Mouse (Mus musculus) spleen, postnatal 10 days (tissue): ENCODE measurements around the gene Tmem60.

Source experiments
- DNase-seq, 2 experiments: peaks; one replicate each; pipeline ENCODE4 v3.0.0; 2021 to 2022; ENCODE audit warnings: low spot score in 2 of 2

The Tmem60 gene

GRCm38 (mm10) chr5:20906191-20906590, 24.2 kb downstream of the Tmem60 start:
- DNase-seq: no peak

GRCm38 (mm10) chr5:20911741-20912140, 29.8 kb downstream of the Tmem60 start:
- DNase-seq: no peak

DNA sequence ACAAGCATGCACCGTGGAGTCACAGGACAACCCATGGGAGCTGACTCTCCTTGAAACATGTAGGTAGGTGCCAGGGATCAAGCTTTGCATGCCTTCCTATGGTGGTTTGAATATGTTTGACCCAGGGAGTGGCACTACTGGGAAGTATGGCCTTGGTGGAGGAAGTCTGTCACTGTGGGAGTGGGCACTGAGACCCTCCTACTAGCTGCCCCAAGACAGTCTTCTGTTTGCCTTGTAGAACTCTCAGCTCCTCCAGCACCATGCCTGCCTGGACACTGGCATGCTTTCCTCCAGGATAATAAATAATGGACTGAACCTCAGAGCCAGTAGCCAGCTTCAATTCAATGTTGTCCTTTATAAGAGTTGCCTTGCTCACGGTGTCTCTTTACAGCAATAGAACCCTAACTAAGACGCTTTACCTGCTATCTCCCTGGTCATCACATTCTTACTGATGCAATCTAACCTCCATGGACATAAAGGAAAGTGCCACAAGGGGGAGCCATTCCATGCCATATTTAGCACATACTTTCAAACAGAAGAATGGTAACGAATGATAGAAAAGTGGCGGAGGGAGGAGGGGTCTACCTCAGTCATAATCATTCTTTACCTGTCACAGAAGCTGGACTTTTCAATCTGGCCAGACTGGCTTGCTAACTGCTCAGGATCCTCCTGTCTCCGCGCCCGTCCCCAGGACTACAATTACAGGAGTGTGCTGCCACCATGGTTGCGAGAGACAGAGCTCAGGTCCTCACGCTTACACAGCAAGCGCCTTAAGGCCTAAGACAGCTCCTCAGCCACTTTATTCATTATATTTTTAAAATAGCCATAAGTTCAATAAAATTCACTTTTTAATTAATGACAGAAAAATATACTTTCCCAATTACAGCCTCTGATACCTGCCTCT, 31.6 kb downstream of the Tmem60 start:
- DNase-seq: peak; percentile 46 to 75

- no peak for DNase-seq
These were observed 37.0 kb downstream of the Tmem60 start for GRCm38 (mm10) chr5:20918967-20919366.

DNA sequence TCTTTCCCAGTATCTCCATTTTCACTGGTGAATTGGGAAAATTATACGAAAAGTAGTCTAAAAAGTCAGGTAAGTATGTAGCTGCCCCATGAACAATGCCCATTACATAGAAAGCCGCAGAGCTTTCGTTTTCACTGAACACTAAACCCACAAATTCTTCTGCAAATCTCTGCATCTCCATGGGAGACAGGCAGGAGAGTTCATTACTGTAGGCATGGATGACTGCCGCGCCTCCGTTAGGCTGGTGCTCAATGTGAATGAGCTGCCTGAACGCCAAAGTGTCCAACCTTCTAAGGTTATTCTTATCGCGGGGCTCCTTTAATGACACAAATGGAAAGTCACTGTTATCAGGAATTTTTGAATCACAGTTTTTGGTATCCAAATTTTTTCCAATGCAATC, 37.6 kb downstream of the Tmem60 start:
- no peak for DNase-seq

DNA sequence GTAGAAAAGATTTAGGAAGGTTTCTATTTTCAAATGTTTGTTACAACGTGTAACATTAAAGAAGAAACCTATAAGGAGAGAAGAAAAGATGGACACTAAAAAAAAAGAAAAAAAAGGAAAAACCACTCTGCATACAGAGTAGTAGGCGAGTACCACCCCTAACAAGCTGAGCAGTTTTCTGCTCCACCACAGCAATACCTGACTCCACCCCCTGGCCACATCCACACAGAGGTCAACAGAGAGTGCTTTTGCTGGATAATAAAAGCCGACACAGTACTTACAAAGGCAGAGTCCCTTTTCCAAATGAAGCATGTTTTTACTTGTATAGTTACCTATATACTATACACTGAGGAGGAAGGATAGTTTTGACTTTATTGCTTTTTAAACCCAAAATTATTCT, 42.6 kb downstream of the Tmem60 start:
- no peak for DNase-seq

DNA sequence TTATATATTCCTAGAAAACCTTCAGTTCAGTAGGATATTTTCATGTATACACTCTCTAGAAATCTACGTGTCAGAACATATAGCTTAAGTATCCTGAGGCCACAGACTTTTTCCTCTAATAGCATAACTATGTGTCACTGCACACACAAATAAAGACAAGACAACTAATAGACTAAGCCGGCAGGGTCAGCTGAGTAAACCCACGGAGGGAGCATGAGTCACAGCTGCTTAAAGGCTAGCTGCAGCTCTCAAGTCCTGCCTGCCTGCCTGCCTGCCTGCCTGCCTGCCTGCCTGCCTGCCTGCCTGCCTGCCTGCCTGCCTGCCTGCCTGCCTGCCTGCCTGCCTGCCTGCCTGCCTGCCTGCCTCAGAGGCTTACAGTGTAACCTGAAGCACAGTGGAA, 43.5 kb downstream of the Tmem60 start:
- DNase-seq: no peak

DNA sequence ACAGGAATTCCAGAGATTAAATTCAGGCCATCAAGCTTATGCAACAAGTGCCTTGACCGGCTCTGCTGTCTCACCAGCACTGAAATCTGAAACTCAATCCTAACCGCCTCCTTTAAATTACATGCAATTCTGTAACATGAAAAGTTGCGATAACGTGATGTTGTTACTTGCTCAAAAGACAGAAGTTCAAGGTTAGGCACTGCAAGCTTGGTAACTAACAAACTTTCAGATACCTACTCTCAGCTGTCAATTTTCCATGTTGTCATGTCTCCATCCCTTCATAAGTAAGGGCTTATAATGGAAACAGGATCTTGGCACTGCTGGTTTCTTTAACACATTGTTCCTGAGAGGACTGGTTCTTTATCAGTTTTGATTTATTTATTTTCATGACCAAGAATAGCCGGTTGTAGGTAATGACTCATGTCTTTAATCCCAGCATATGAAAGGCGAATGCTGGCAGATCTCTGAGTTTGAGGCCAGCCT, 47.7 kb downstream of the Tmem60 start:
- no peak for DNase-seq

- no peak for DNase-seq
These were observed 48.4 kb downstream of the Tmem60 start for GRCm38 (mm10) chr5:20930430-20930829.

DNA sequence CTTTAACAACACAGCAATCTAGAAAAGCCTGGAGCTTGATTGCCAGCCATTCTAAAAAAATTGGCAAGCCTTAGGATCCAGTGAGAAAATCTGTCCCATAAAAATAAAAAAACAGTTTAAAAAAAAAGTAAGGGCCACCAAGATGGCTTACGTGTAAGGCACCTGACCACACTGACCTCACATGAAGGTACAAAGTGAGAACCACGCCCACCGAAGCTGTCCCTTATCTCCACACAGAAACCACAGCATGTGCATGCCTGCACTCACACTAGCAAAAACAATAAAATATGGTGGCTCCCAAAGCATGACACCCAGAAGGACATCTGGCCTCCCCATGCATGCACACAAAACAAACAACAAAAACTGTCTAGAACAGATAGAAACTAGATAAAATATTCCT, 49.3 kb downstream of the Tmem60 start:
- DNase-seq: no peak

GRCm38 (mm10) chr5:20932585-20932984, 50.6 kb downstream of the Tmem60 start:
- no peak for DNase-seq

DNA sequence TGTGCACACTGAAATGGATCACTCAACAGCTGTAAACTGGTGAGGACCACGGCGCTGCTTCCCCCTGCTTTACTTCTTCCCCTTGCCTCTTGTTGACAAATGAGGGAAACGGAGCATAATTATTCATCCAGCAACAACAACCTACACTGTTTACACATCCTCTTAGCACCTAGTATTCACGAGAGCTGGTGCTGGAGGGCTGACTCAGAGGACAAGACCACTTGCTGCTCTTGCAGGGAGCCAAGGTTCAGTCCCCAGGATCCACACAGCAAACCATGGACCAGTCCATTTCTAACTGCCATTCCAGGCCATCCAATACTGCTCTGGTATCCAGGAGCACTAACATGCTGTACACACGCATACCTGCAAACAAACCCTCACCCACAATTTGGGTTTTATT, 53.9 kb downstream of the Tmem60 start:
- no peak for DNase-seq
